Mouse (Mus musculus): ENCODE data around the gene Asb8.

The Asb8 gene

DNA sequence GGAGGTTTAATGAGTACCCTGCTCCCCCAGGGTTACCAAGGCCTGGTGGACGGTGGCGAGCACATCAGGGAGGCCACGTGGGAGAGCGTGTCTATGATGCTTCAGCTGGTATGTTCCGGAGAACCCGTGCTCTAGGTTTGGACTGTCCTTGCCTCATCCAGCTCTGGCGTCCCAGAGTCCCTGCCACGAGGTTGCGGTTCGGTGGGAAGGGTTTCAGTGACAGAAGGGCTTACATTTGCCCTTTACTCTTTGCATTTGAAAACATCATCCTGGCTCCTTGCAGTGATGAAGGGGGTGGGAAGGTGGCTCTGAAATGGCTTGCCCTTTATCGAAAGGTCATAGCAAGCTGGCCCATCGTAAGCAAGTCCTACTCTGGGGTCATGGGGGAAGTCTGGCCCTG is 46.1 kb downstream of the Asb8 start:
- in situ Hi-C loops (cut with MboI, MseI), result no loop called here

- in situ Hi-C loops (cut with MboI, MseI), result no loop called here
Measured at GRCm38 (mm10) chr15:98116287-98116686, 49.1 kb downstream of the Asb8 start.

- in situ Hi-C loops (cut with MboI, MseI), result no loop called here
Measured at GRCm38 (mm10) chr15:98115779-98116163, 49.7 kb downstream of the Asb8 start.

DNA sequence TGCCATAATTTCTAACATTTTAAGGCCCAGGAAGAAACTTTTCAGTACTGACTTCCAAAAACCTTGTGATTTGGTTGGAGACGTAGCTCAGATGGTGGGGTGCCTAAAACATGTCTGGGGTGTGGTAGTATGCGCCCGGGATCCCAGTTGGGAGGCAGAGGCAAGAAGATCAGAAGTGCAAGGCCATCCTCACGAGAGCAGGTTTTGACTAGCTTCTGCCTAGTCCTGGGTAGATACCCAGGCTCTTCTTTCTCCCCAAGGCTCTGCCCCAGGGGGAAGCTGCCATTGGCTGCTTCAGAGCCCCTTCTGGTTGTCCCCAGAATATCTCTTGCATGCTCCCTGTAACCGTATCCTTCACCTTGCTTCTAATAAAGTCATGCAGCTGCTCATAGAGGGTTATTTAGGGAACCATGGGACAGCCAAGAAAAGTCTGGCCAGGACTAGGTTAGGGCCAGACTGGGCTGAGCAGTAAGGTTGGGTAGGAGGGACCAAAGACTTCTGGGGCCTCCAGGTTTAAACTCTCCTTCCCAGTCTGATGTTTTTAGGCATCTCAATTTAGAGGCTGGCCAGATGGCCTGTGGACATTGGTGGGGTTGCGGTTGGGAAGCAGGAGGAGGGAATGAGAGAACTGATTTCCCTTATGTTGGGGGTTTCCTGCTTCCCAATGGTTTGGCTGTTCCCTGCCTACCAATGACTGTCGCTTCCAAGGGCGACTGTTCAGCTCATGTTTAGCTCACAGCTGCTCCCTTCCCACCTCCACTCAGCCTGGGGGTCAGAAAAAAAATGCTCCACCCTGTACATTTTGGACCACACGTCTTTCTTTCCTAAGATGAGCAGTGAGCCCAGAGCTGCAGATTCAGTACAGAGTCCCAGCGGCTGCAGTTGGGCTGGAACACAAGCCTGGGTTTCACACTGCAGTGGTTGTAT is 50.3 kb downstream of the Asb8 start:
- in situ Hi-C loops (cut with MboI, MseI), result no loop called here

GRCm38 (mm10) chr15:98114098-98114851 is 51.1 kb downstream of the Asb8 start:
- in situ Hi-C loops (cut with MboI, MseI), result no loop called here

DNA sequence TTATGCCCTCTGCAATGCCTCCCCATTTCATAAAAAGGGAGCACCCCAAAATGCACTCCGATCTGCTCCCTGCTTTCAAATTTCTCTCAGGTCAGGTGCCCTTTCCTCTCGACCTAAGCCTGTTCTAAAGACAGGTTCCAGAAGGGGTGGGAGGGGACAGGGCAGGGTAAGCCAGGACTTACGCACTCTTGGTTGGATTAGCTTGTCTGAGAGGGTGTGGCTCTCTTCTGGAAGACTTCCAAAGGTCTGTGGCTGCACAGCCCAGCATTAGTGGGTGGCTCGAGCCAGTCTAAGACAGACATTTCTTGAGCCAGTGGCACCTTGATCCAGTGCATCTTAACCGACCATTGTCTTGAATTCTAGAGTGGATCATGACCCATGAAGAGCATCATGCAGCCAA is 53.6 kb downstream of the Asb8 start:
- in situ Hi-C loops (cut with MboI, MseI), result no loop called here

- in situ Hi-C loops (cut with MboI, MseI), result no loop called here
Measured at GRCm38 (mm10) chr15:98108297-98109152, 56.9 kb downstream of the Asb8 start.

DNA sequence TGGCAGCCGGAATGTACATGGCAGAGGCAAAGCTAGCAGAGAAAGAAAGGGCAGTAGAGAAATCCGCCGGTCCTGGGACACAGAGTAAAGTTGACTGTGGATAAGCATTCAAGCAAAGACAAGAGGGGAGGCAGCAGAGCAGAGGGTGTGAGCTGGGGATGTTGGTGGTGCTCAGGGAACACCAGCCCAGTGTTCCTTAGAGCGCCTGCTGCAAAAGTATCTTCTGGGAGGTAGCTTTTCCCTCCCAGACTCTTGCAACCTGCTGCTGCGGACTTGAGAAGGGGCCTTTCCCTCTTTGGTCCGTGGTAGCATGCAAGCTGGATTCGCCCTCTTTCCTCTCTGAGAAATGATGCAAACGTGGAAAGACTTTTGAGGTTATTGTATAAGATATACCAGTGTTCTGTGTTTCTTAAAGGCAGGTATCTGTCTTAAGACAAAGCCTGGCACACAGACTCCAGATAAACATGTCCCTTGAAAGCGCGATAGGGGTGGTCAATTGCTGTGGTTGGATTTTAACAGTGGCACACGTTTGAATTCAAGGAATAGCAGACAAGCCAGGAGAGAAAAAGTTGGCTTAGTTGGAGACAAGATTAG is 57.6 kb downstream of the Asb8 start:
- in situ Hi-C loops (cut with MboI, MseI), result no loop called here

DNA sequence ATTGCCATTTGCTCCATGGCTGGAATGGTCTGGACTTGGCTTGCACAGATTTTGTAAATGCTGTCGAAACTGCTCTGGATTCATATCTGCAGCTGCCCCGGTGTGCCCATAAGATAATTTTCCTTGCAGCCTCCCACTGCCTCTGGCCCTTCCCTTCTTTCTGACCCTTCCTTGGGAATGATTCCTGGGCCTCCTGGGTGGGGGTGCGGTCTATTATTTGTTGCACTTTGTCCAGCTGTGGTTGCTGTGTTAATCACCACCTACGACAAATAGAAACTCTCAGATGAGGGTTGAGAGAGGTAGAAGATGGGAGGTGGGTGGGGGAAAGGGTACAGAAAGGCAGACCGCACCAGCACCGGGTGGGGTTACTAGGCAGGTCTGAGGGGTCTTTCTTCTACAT is 58.2 kb downstream of the Asb8 start:
- in situ Hi-C loops (cut with MboI, MseI), result no loop called here

DNA sequence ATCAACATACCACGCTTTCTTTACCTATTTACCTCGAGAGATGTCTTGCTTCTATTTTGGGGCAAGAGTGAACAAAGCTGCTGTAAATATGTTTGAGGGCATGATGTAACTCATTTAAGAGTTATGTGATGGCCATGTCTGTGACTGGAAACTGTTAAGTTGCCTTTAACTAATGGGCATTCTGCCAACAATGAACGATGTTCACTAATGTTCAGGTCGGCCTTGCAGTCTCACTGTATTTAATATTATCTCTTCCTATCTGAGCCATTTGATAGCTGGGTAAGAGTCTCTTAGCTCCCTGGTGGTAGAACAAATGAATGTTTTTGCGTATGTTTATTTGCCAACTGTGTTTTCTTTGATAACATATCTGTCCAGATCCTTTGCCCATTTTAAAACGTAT is 58.9 kb downstream of the Asb8 start:
- in situ Hi-C loops (cut with MboI, MseI), result no loop called here

DNA sequence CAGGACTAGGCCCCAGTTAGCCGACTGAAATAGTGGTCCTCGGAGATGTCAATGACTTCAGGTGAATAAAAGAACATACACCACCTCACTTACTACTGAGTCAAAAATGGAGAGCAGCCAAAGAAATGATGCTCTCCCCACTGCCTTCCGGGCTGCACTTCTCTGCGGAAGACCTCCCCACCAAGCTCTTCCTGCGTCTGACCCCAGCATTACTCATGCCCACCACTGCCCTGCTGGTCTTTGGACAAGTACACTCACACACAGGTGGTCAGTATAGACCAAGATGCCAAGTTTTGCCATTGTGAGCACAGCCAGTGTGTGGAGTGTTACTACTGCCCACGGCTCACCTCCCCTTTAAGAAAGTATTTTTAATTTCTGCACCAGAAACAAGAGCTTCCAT is 63.0 kb downstream of the Asb8 start:
- in situ Hi-C loops (cut with MboI, MseI), result no loop called here

DNA sequence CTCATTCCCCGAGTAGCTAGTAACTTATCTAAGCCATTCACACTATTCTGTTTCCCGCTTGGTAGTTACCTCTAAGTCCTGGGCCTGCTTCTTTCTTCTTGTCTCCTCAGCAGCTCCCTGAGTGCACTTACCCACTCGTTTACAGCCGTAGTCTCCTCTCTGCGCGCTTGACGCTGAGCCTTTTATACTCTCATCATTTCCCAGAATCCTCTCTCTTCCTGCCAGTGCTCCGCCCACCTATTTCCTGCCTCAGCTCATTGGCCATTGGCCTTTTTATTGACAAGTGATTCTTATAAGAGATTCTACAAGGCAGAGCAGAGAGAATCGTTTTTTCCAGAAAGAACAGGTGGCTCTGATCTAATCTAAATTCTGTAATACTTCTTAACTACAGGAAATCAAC is 66.9 kb downstream of the Asb8 start:
- in situ Hi-C loops (cut with MboI, MseI), result no loop called here

GRCm38 (mm10) chr15:98096957-98097356 is 68.5 kb downstream of the Asb8 start:
- in situ Hi-C loops (cut with MboI, MseI), result no loop called here

GRCm38 (mm10) chr15:98094905-98095304 is 70.5 kb downstream of the Asb8 start:
- in situ Hi-C loops (cut with MboI, MseI), result loop anchor here (5.0 kb wide), 1 partner anchor 57 kb away; no protein-coding TSS in a partner anchor

DNA sequence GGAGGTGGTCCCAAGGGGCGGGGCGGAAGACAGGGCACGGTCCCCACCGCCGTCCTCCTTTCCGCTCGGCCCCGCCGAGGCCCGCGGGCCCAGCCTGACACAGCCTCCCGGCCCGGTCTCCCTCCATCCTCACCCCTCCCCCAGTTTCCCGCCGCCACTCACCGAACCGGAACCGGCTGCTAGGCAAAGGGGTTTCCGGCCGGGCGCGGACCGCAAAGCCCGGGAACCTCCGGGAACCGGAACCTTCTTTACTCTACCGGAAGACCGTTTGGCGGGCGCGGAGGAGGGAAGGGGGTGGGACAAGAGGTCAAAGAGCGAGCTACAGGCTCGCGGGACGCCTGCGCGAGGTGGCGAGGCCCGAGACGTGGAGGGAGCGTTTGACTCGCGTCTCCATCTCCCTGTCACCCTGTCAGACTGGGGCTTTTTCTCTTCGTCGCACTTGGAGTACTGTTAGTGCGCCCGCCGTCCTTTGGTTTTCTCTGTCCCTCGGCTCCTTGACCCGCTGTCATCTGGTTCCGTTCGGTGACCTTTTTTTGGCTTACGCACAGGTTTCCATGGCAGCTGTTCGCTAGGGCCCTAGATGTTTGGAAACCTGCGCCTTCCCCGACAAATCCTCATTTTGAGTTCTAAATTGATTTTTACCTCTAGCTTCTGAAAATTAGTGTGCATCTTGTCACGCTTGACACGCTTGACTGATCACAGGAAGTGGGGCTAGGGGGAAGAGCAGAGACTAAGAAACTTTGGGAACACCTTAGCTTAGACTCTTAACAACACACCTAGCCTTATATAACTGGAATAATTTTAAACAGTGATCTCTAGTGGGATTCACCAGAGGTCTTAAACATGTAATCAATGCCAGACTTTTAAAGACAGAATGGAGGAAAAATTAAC is 72.1 kb downstream of the Asb8 start, which contains the start of gene Senp1:
Gene Senp1 (minus strand): TSS at position 624 of the 891 bp plus-strand sequence.
- in situ Hi-C loops (cut with MboI, MseI), result loop anchor here (5.0 kb wide), 1 partner anchor 59 kb away; no protein-coding TSS in a partner anchor

GRCm38 (mm10) chr15:98092372-98093120 is 72.9 kb downstream of the Asb8 start, which contains the start of gene Pfkm:
Gene Pfkm (plus strand): TSS chr15:98092589.
- in situ Hi-C loops (cut with MboI, MseI), result loop anchor here (5.0 kb wide), 1 partner anchor 60 kb away; no protein-coding TSS in a partner anchor

- in situ Hi-C loops (cut with MboI, MseI), result loop anchor here (5.0 kb wide), 1 partner anchor 60 kb away; no protein-coding TSS in a partner anchor
Measured at GRCm38 (mm10) chr15:98091841-98092240, 73.6 kb downstream of the Asb8 start.

DNA sequence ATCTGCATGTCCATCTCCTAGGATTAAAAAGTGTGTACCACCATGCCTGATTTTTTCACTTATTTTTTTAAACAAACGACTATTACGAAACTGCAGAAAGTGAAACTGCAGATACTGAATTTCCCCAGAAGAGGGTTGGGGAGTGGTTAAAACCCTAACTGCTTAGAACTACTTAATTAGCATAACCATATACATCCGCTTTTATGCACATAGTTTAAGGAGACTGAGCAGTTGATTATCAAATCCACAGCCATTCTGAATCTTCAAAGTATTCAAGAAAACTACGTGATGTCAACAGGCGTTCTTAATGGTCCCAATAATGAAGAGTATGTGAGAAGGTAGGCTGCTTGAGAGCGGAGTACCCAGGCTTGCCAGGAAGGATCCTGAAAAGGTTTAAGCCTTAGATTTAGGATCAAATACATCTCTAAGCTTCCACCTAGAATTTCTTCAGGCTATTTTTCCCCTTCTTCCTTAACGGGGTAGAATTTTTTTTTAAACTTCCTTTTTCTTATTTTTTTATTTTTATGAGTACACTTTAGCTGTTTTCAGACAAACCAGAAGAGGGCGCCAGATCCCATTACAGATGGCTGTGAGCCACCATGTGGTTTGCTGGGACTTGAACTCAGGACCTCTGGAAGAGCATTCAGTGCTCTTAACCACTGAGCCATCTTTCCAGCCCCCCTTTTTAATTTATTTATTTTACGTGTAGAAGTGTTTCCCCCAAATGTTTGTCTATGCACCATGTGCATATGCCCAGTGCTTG is 75.8 kb downstream of the Asb8 start:
- in situ Hi-C loops (cut with MboI, MseI), result loop anchor here (5.0 kb wide), 1 partner anchor 63 kb away; no protein-coding TSS in a partner anchor
